ENCODE assay signal across 8 mouse cellular contexts in the genomic region with DNA sequence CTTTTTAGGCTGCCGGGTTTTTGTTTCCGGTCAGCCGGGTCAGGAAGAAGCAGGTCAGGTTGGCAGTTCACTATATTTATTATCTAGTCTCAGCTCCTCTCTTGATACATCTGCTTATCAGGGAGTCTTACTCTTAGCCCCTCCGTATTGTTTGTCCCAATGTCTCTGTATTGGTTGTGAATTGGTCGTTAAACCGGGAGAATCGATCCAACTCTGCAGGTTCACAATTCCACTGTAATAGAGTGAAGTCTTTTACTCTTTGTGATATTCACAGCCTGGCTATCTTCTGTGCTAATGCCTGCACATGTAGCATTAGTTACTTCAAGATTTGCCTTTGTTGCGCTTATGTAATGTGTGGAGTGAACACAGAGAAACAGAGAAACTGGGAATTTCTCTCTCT. TPM values are rescaled to one million over a fixed set of nuclear protein-coding genes. Genes with fewer than 3 reads are reported as not detected.
A peak's percentile ranks its signal among the peaks of the same experiment; 100 is the strongest.
DNase-seq lines count a peak whose midpoint lies in the region; ATAC-seq and TF ChIP-seq lines count a peak whose summit lies in the region.

No protein-coding gene starts in this region.

- peak overlapping the region; percentile 75 for H3K4me3 ChIP-seq in kidney, embryonic 16.5 days (ENCODE audit: low read length)
- peak overlapping the region; percentile 66 for H3K4me3 ChIP-seq in embryonic facial prominence, embryonic 13.5 days
- H3K4me3 ChIP-seq in hindbrain, postnatal 0 days (ENCODE audit: low read length): peak overlapping the region; percentile 49
- peak overlapping the region; percentile 47 for H3K4me3 ChIP-seq in midbrain, embryonic 15.5 days

- peak overlapping the region; percentile 79 for H3K4me2 ChIP-seq in kidney, embryonic 16.5 days (replicated peaks; ENCODE audit: low read depth, low read length)
- peak overlapping the region; percentile 70 for H3K4me2 ChIP-seq in embryonic facial prominence, embryonic 13.5 days
- peak overlapping the region; percentile 64 for H3K4me2 ChIP-seq in hindbrain, postnatal 0 days (ENCODE audit: low read depth, low read length)
- peak overlapping the region; percentile 76 for H3K4me2 ChIP-seq in midbrain, embryonic 15.5 days

- no peaks in the 10 kb centered on the region for H3K9me3 ChIP-seq in kidney, embryonic 16.5 days (ENCODE audit: low read length)
- H3K9me3 ChIP-seq in embryonic facial prominence, embryonic 13.5 days: no peaks in the 10 kb centered on the region
- no peaks in the 10 kb centered on the region for H3K9me3 ChIP-seq in hindbrain, postnatal 0 days (ENCODE audit: low read length)
- H3K9me3 ChIP-seq in midbrain, embryonic 15.5 days: no peaks in the 10 kb centered on the region

- ATAC-seq in kidney, embryonic 16.5 days (ENCODE audit: low FRiP score, low TSS enrichment): no peak
- ATAC-seq in embryonic facial prominence, embryonic 13.5 days (ENCODE audit: insufficient number of reproducible peaks, insufficient read depth, low FRiP score, low TSS enrichment, low read depth): no peak
- no peak for ATAC-seq in hindbrain, postnatal 0 days
- no peak for ATAC-seq in midbrain, embryonic 15.5 days (replicated peaks)

- H3K27me3 ChIP-seq in kidney, embryonic 16.5 days (ENCODE audit: insufficient read depth, low read length): no peaks in the 10 kb centered on the region
- H3K27me3 ChIP-seq in embryonic facial prominence, embryonic 13.5 days: no peaks in the 10 kb centered on the region
- no peaks in the 10 kb centered on the region for H3K27me3 ChIP-seq in hindbrain, postnatal 0 days (ENCODE audit: insufficient read depth, low read length)
- no peaks in the 10 kb centered on the region for H3K27me3 ChIP-seq in midbrain, embryonic 15.5 days (replicated peaks)

- 51% methylated on average over 8 of the region's 8 CpGs for WGBS in kidney, embryonic 16.5 days
- WGBS in embryonic facial prominence, embryonic 13.5 days: 78% methylated on average over 8 of the region's 8 CpGs
- WGBS in hindbrain, postnatal 0 days: 73% methylated on average over 8 of the region's 8 CpGs
- WGBS in midbrain, embryonic 15.5 days: 68% methylated on average over 8 of the region's 8 CpGs

- H3K36me3 ChIP-seq in kidney, embryonic 16.5 days (ENCODE audit: insufficient read depth, low read length): no peaks in the 10 kb centered on the region
- H3K36me3 ChIP-seq in embryonic facial prominence, embryonic 13.5 days: peaks cover 8% of the 10 kb centered on the region; the same call in 1 of the 2 replicates
- peaks cover 4% of the 10 kb centered on the region; the same call in 1 of the 2 replicates for H3K36me3 ChIP-seq in hindbrain, postnatal 0 days (ENCODE audit: insufficient read depth, low read length)
- 0 out of 2 replicates have a peak, but pooled peaks cover 3% of the 10 kb centered on the region for H3K36me3 ChIP-seq in midbrain, embryonic 15.5 days (replicated peaks)

- DNase-seq in kidney, postnatal 14 days: no peak
- DNase-seq in hindbrain, postnatal 0 days (ENCODE audit: low spot score): no peak
- no peak for DNase-seq in urinary bladder, postnatal 14 days (ENCODE audit: low spot score)
- no peak for DNase-seq in adrenal gland, adult (ENCODE audit: inconsistent age in 2 of 2, low spot score in 1 of 2)
- no peak for DNase-seq in right cerebral cortex, postnatal 10 days (ENCODE audit: low spot score in 2 of 2)

- H3K27ac ChIP-seq in kidney, embryonic 16.5 days (ENCODE audit: low read length): no peak overlapping the region
- no peak overlapping the region for H3K27ac ChIP-seq in embryonic facial prominence, embryonic 13.5 days
- H3K27ac ChIP-seq in hindbrain, postnatal 0 days: no peak overlapping the region
- no peak overlapping the region for H3K27ac ChIP-seq in midbrain, embryonic 15.5 days

- no peak for TF ChIP-seq CTCF in hindbrain, postnatal 0 days (IDR thresholded peaks at IDR 0.05; ENCODE audit: low read depth)

- peak overlapping the region; percentile 98 for H3K9ac ChIP-seq in kidney, embryonic 16.5 days (replicated peaks; ENCODE audit: low read length)
- H3K9ac ChIP-seq in embryonic facial prominence, embryonic 13.5 days: peak overlapping the region; percentile 92
- H3K9ac ChIP-seq in hindbrain, postnatal 0 days (replicated peaks; ENCODE audit: low read length): peak overlapping the region; percentile 73
- peak overlapping the region; percentile 91 for H3K9ac ChIP-seq in midbrain, embryonic 15.5 days

- no peaks in the 10 kb centered on the region for H3K4me1 ChIP-seq in kidney, embryonic 16.5 days (ENCODE audit: insufficient read depth, low read length)
- H3K4me1 ChIP-seq in embryonic facial prominence, embryonic 13.5 days: 0 out of 2 replicates have a peak, but pooled peaks cover 6% of the 10 kb centered on the region
- peaks cover 5% of the 10 kb centered on the region; the same call in 1 of the 2 replicates for H3K4me1 ChIP-seq in hindbrain, postnatal 0 days (ENCODE audit: insufficient read depth, low read length)
- peaks cover 7% of the 10 kb centered on the region; the same call in 1 of the 2 replicates for H3K4me1 ChIP-seq in midbrain, embryonic 15.5 days

RNA-seq across cellular contexts. Expression of a gene that starts 1.4 kb away (rescaled TPM):
- polyA plus RNA-seq in kidney, embryonic 16.5 days (2015; fragmentation: Nextera tagmentation; extraction: Ambion mirVana): 23.4 and 25.1 TPM in 2 replicates
- polyA plus RNA-seq in embryonic facial prominence, embryonic 13.5 days (2015; fragmentation: Nextera tagmentation; extraction: Ambion mirVana): 20.6 and 21.6 TPM in 2 replicates
- total RNA-seq in hindbrain, postnatal 0 days (2014; rRNA removed): 8.8 and 16.1 TPM in 2 replicates
- polyA plus RNA-seq in hindbrain, postnatal 0 days (2015; fragmentation: Nextera tagmentation; extraction: Ambion mirVana): 7.9 and 8.1 TPM in 2 replicates
- polyA plus RNA-seq in midbrain, embryonic 15.5 days (2015; fragmentation: Nextera tagmentation; extraction: Ambion mirVana): 6.8 and 7.0 TPM in 2 replicates

RNA-seq across cellular contexts. Expression of a gene that starts 57.5 kb away (rescaled TPM):
- polyA plus RNA-seq in kidney, embryonic 16.5 days (2015; fragmentation: Nextera tagmentation; extraction: Ambion mirVana): 21.0 and 22.3 TPM in 2 replicates
- polyA plus RNA-seq in embryonic facial prominence, embryonic 13.5 days (2015; fragmentation: Nextera tagmentation; extraction: Ambion mirVana): 22.6 and 26.5 TPM in 2 replicates
- total RNA-seq in hindbrain, postnatal 0 days (2014; rRNA removed): 13.2 and 16.4 TPM in 2 replicates
- 19.8 and 20.3 TPM in 2 replicates for polyA plus RNA-seq in hindbrain, postnatal 0 days (2015; fragmentation: Nextera tagmentation; extraction: Ambion mirVana)
- polyA plus RNA-seq in midbrain, embryonic 15.5 days (2015; fragmentation: Nextera tagmentation; extraction: Ambion mirVana): 23.1 and 24.0 TPM in 2 replicates
